In genomic region chr6:125314231-125314563, GRCm38 (mm10) we compare ENCODE assay signal across 8 mouse cellular contexts. TPM values are rescaled to one million over a fixed set of nuclear protein-coding genes. Genes with fewer than 3 reads are reported as not detected.
A peak's percentile ranks its signal among the peaks of the same experiment; 100 is the strongest.
DNase-seq lines count a peak whose midpoint lies in the region; ATAC-seq and TF ChIP-seq lines count a peak whose summit lies in the region.

No protein-coding gene starts in this region.

- no peaks in the 10 kb centered on the region for H3K9me3 ChIP-seq in E14TG2a.4 (ENCODE audit: low read length)
- no peaks in the 10 kb centered on the region for H3K9me3 ChIP-seq in forebrain, postnatal 0 days (ENCODE audit: low read length)
- H3K9me3 ChIP-seq in liver, postnatal 0 days (ENCODE audit: low read length), result no peaks in the 10 kb centered on the region

- peak overlapping the region; percentile 88 for H3K4me3 ChIP-seq in heart, adult 2 months
- H3K4me3 ChIP-seq in E14TG2a.4 (replicated peaks; ENCODE audit: low read length), result peak overlapping the region; percentile 75
- no peak overlapping the region for H3K4me3 ChIP-seq in forebrain, postnatal 0 days (ENCODE audit: low read depth, low read length)
- peak overlapping the region; percentile 68 for H3K4me3 ChIP-seq in liver, postnatal 0 days (ENCODE audit: low read depth, low read length)

- peaks cover 8% of the 10 kb centered on the region for H3K36me3 ChIP-seq in heart, adult 2 months (ENCODE audit: control insufficient read depth, insufficient read depth, low read length)
- H3K36me3 ChIP-seq in E14TG2a.4 (ENCODE audit: insufficient read depth, low read length), result no peaks in the 10 kb centered on the region
- no peaks in the 10 kb centered on the region for H3K36me3 ChIP-seq in forebrain, postnatal 0 days (ENCODE audit: insufficient read depth)
- H3K36me3 ChIP-seq in liver, postnatal 0 days (replicated peaks; ENCODE audit: insufficient read depth, low read length), result peaks cover 6% of the 10 kb centered on the region; the same call in 1 of the 2 replicates

- TF ChIP-seq POLR2A in heart, adult 2 months (IDR thresholded peaks at IDR 0.05; ENCODE audit: insufficient read depth, low read depth, low read length), result no peak

- H3K4me1 ChIP-seq in heart, adult 2 months (ENCODE audit: control insufficient read depth, insufficient read depth, low read length), result peaks cover 9% of the 10 kb centered on the region
- peaks cover 28% of the 10 kb centered on the region for H3K4me1 ChIP-seq in E14TG2a.4 (replicated peaks; ENCODE audit: low read depth, low read length)
- H3K4me1 ChIP-seq in forebrain, postnatal 0 days (ENCODE audit: insufficient read depth), result peaks cover 6% of the 10 kb centered on the region; the same call in 1 of the 2 replicates
- H3K4me1 ChIP-seq in liver, postnatal 0 days (ENCODE audit: insufficient read depth), result peaks cover 14% of the 10 kb centered on the region

- H3K9ac ChIP-seq in heart, adult 2 months (ENCODE audit: low read depth, low read length), result peak overlapping the region; percentile 85
- peak overlapping the region; percentile 51 for H3K9ac ChIP-seq in forebrain, postnatal 0 days
- peak overlapping the region; percentile 88 for H3K9ac ChIP-seq in liver, postnatal 0 days (replicated peaks)

- peak; percentile 21; the same call in 1 of the 2 replicates for ATAC-seq in forebrain, postnatal 0 days
- no peak for ATAC-seq in liver, postnatal 0 days

- no peaks in the 10 kb centered on the region for H3K79me2 ChIP-seq in heart, adult 2 months (replicated peaks; ENCODE audit: control insufficient read depth, insufficient read depth, low read length)

- no peaks in the 10 kb centered on the region for H3K27me3 ChIP-seq in heart, adult 2 months (ENCODE audit: control insufficient read depth, insufficient read depth, low read length)
- H3K27me3 ChIP-seq in E14TG2a.4 (ENCODE audit: insufficient read depth, low read length), result peaks cover 58% of the 10 kb centered on the region
- no peaks in the 10 kb centered on the region for H3K27me3 ChIP-seq in forebrain, postnatal 0 days (ENCODE audit: insufficient read depth, low read length)
- no peaks in the 10 kb centered on the region for H3K27me3 ChIP-seq in liver, postnatal 0 days (ENCODE audit: insufficient read depth, low read length)

- H3K27ac ChIP-seq in heart, adult 2 months, result peak overlapping the region; percentile 95
- H3K27ac ChIP-seq in forebrain, postnatal 0 days (ENCODE audit: low read depth, low read length), result no peak overlapping the region
- H3K27ac ChIP-seq in liver, postnatal 0 days (ENCODE audit: low read depth), result peak overlapping the region; percentile 58

- intact Hi-C loops in heart, adult 2 months (cut with DNase I), result loop anchor here (1.0 kb wide), 1 partner anchor 14 kb away; no protein-coding TSS in a partner anchor
- intact Hi-C loops in heart, postnatal 36 days (cut with DNase I), result loop anchor here (2.0 kb wide), 1 partner anchor 17 kb away; no protein-coding TSS in a partner anchor

- no peak for TF ChIP-seq EP300 in heart, adult 2 months (IDR thresholded peaks at IDR 0.05; ENCODE audit: insufficient read depth, low read depth, low read length)
- TF ChIP-seq EP300 in liver, postnatal 0 days (IDR thresholded peaks at IDR 0.05; ENCODE audit: low read depth), result no peak

- DNase-seq in heart, adult 2 months, result no peak
- DNase-seq in heart, postnatal 36 days, result no peak
- no peak for DNase-seq in forebrain, postnatal 0 days
- no peak for DNase-seq in liver, postnatal 0 days
- DNase-seq in ovary, postnatal 10 days (ENCODE audit: low spot score), result no peak
- DNase-seq in kidney, adult 18-20 months, result no peak
- DNase-seq in layer of hippocampus, postnatal 14 days (ENCODE audit: low spot score in 2 of 2), result no peak

- WGBS in heart, adult 2 months, result 27% methylated on average over 7 of the region's 7 CpGs
- WGBS in forebrain, postnatal 0 days, result 64% methylated on average over 7 of the region's 7 CpGs
- WGBS in liver, postnatal 0 days (ENCODE audit: insufficient replicate concordance), result 50% methylated on average over 7 of the region's 7 CpGs

- H3K4me2 ChIP-seq in forebrain, postnatal 0 days (ENCODE audit: low read depth), result peak overlapping the region; percentile 53
- peak overlapping the region; percentile 81 for H3K4me2 ChIP-seq in liver, postnatal 0 days (ENCODE audit: low read depth, low read length)

- no peak for TF ChIP-seq CTCF in heart, adult 2 months (IDR thresholded peaks at IDR 0.05)
- TF ChIP-seq CTCF in E14TG2a.4 (conservative IDR thresholded peaks at IDR 0.05; ENCODE audit: low read length), result no peak
- TF ChIP-seq CTCF in forebrain, postnatal 0 days (IDR thresholded peaks at IDR 0.05; ENCODE audit: low read depth), result no peak
- TF ChIP-seq CTCF in liver, postnatal 0 days (IDR thresholded peaks at IDR 0.05; ENCODE audit: low read depth), result no peak

RNA-seq across cellular contexts. Expression of gene Ltbr, which starts 0.5 kb away (rescaled TPM):
- total RNA-seq in heart, adult 2 months (2021), result 10 to 100 TPM; 28.2 to 28.8 TPM
- 34.8 and 36.5 TPM in 2 replicates for polyA plus RNA-seq in heart, adult 2 months (2012; rRNA removed)
- total RNA-seq in heart, postnatal 36 days (2021), result 10 to 100 TPM; 28.8 to 31.3 TPM
- total RNA-seq in forebrain, postnatal 0 days (2014; rRNA removed), result 14.9 and 19.9 TPM in 2 replicates
- polyA plus RNA-seq in forebrain, postnatal 0 days (2015; fragmentation: Nextera tagmentation; extraction: Ambion mirVana), result 11.4 and 14.8 TPM in 2 replicates
- 31.8 TPM in 2 replicates for polyA plus RNA-seq in liver, postnatal 0 days (2015; fragmentation: Nextera tagmentation; extraction: Ambion mirVana)
- 10 to 100 TPM in 1 of 2 experiments, 1 to 10 TPM in 1; 9.8 to 13.3 TPM for total RNA-seq in layer of hippocampus, postnatal 14 days (2021)

RNA-seq across cellular contexts. Expression of gene Scnn1a, which starts 6.3 kb away (rescaled TPM):
- under 1 TPM; 0.37 to 0.75 TPM for total RNA-seq in heart, adult 2 months (2021)
- polyA plus RNA-seq in heart, adult 2 months (2012; rRNA removed), result 0.76 and 3.1 TPM in 2 replicates
- 1 to 10 TPM in 1 of 2 experiments, under 1 TPM in 1; 0.46 to 1.1 TPM for total RNA-seq in heart, postnatal 36 days (2021)
- 0.67 and 1.2 TPM in 2 replicates for total RNA-seq in forebrain, postnatal 0 days (2014; rRNA removed)
- 1.0 and 1.5 TPM in 2 replicates for polyA plus RNA-seq in forebrain, postnatal 0 days (2015; fragmentation: Nextera tagmentation; extraction: Ambion mirVana)
- polyA plus RNA-seq in liver, postnatal 0 days (2015; fragmentation: Nextera tagmentation; extraction: Ambion mirVana), result 0.76 and 1.1 TPM in 2 replicates
- 1 to 10 TPM; 2.8 to 4.1 TPM for total RNA-seq in layer of hippocampus, postnatal 14 days (2021)

RNA-seq across cellular contexts. Expression of gene Tuba3a, which starts 28.4 kb away (rescaled TPM):
- not detected for total RNA-seq in heart, adult 2 months (2021)
- 0.82 and 0.92 TPM in 2 replicates for polyA plus RNA-seq in heart, adult 2 months (2012; rRNA removed)
- total RNA-seq in heart, postnatal 36 days (2021), result not detected
- total RNA-seq in forebrain, postnatal 0 days (2014; rRNA removed), result not detected in 2 replicates
- polyA plus RNA-seq in forebrain, postnatal 0 days (2015; fragmentation: Nextera tagmentation; extraction: Ambion mirVana), result not detected in 2 replicates
- polyA plus RNA-seq in liver, postnatal 0 days (2015; fragmentation: Nextera tagmentation; extraction: Ambion mirVana), result not detected in 2 replicates
- total RNA-seq in layer of hippocampus, postnatal 14 days (2021), result not detected

RNA-seq across cellular contexts. Expression of gene Tnfrsf1a, which starts 35.0 kb away (rescaled TPM):
- total RNA-seq in heart, adult 2 months (2021), result 10 to 100 TPM; 50.8 to 62.8 TPM
- polyA plus RNA-seq in heart, adult 2 months (2012; rRNA removed), result 57.1 and 59.7 TPM in 2 replicates
- total RNA-seq in heart, postnatal 36 days (2021), result 10 to 100 TPM; 59.6 to 63.7 TPM
- 6.8 and 12.1 TPM in 2 replicates for total RNA-seq in forebrain, postnatal 0 days (2014; rRNA removed)
- 13.2 and 13.6 TPM in 2 replicates for polyA plus RNA-seq in forebrain, postnatal 0 days (2015; fragmentation: Nextera tagmentation; extraction: Ambion mirVana)
- polyA plus RNA-seq in liver, postnatal 0 days (2015; fragmentation: Nextera tagmentation; extraction: Ambion mirVana), result 40.5 and 41.1 TPM in 2 replicates
- 10 to 100 TPM; 12.8 to 15.2 TPM for total RNA-seq in layer of hippocampus, postnatal 14 days (2021)
